Mouse (Mus musculus) bone marrow macrophage, adult 2 months (primary cell): Measurements from ENCODE around the gene Lonrf3.

ENCODE experiments used
- CTCF ChIP-seq: IDR thresholded peaks from 2 replicates; pipeline ENCODE4 v1.5.1; 2012; ENCODE audit warnings: low read depth, mild to moderate bottlenecking, low read length, moderate library complexity
- POLR2A ChIP-seq: IDR thresholded peaks from 2 replicates; pipeline ENCODE4 v1.6.1; 2012; ENCODE audit warnings: mild to moderate bottlenecking, low read depth, low read length, borderline replicate concordance

GRCm38 (mm10) chrX:36329040-36329649, 992 bp downstream of the Lonrf3 start:
- TF ChIP-seq CTCF (no peak), POLR2A (no peak)
